Mouse (Mus musculus): ENCODE measurements around the gene Timm9. TPM values are rescaled to one million over a fixed set of nuclear protein-coding genes. Genes with fewer than 3 reads are reported as not detected.
A peak's percentile ranks its signal among the peaks of the same experiment; 100 is the strongest.

Timm9 gene
- total and polyA plus RNA-seq, 3 experiments = 77.3 to 127 (median 82.8) TPM

DNA sequence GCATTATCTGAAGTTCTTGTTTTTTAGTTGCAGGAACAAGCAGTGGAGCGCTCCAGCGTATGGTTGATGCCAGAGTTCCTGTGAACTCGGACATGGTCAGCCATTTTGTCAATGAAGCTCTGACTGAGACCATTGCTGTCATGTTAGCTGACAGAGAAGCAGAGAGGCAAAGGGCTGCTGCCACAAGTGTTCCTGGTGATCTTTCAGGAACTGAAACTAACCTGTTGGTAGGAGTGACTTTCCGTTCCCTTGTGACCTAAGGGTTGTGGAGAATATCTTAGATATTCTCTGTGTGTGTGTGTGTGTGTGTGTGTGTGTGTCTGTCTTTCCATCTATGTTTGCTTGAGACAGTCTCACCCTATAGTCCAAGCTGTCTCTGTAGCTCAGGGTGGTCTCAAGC, 47.9 kb upstream of the Timm9 start:
- Histone ChIP-seq H3K9me3 (replicated peaks; ENCODE audit: low read length) (no peaks in the 10 kb centered on the region), H3K4me3 (replicated peaks in 1 of 3; ENCODE audit: low read depth in 2 of 3, low read length in 2 of 3, poor library complexity in 1 of 3) (no peak overlapping the region), H3K4me1 (ENCODE audit: control insufficient read depth in 1 of 2, insufficient read depth in 2 of 2) (peaks cover 6 to 10% of the 10 kb centered on the region in 2 experiments; a peak in 3 of 4 replicates), H3K9ac (ENCODE audit: insufficient read depth, low read depth) (no peak overlapping the region), H3K27me3 (replicated peaks) (no peaks in the 10 kb centered on the region), H3K27ac (ENCODE audit: insufficient read depth, low read depth) (0 out of 2 replicates have a peak overlapping the region, but pooled peaks have one; percentile 42), H3K4me2 (ENCODE audit: insufficient read depth, low read depth, poor library complexity, severe bottlenecking) (peak overlapping the region; percentile 37; the same call in 1 of the 2 replicates), H3K79me2 (replicated peaks; ENCODE audit: control insufficient read depth, extremely low read depth, insufficient read depth, poor library complexity, severe bottlenecking) (no peaks in the 10 kb centered on the region), H3K36me3 (replicated peaks in 1 of 2; ENCODE audit: control insufficient read depth in 1 of 2, insufficient read depth in 1 of 2, low read length in 1 of 2) (peaks cover 16 to 64% of the 10 kb centered on the region in 2 experiments)
- DNase-seq (ENCODE audit: extremely low read depth) = peak; percentile 81
- in situ Hi-C loops (cut with MboI; ENCODE audit: low pct_ligation_motif_present, low pct_unique_long_range_greater_than_20kb, low sequenced_read_pairs) (no loop called here), dilution Hi-C loops (cut with MboI; ENCODE audit: extremely low pct_ligation_motif_present, extremely low pct_unique_long_range_greater_than_20kb, low sequenced_read_pairs) (no loop called here)
- TF ChIP-seq POLR2A (IDR thresholded peaks at IDR 0.05; ENCODE audit: low read depth, low read length) (0 out of 2 replicates have a peak, but pooled peaks have one; percentile 25), HCFC1 (IDR thresholded peaks at IDR 0.05; ENCODE audit: low read depth, low read length) (0 out of 2 replicates have a peak, but pooled peaks have one; percentile 10), EP300 (IDR thresholded peaks at IDR 0.05; ENCODE audit: low read length) (peak; percentile 95), TBP (conservative IDR thresholded peaks at IDR 0.05; ENCODE audit: low read depth, low read length) (no peak), MYC (IDR thresholded peaks at IDR 0.05; ENCODE audit: low read depth, low read length) (no peak), MAFK (IDR thresholded peaks at IDR 0.05; ENCODE audit: insufficient replicate concordance, low read length) (no peak), ZKSCAN1 (IDR thresholded peaks at IDR 0.05; ENCODE audit: borderline replicate concordance, low read depth, low read length) (no peak), CHD2 (IDR thresholded peaks at IDR 0.05; ENCODE audit: low read length) (0 out of 2 replicates have a peak, but pooled peaks have one; percentile 39), USF1 (IDR thresholded peaks at IDR 0.05; ENCODE audit: low read depth, low read length) (no peak), CTCF (conservative IDR thresholded peaks at IDR 0.05 in 1 of 2, IDR thresholded peaks at IDR 0.05 in 1 of 2; ENCODE audit: low read depth in 2 of 2, low read length in 2 of 2) (no peak), TCF12 (IDR thresholded peaks at IDR 0.05; ENCODE audit: low read depth, low read length) (no peak), RCOR1 (conservative IDR thresholded peaks at IDR 0.05; ENCODE audit: low read depth, low read length) (0 out of 2 replicates have a peak, but pooled peaks have one; percentile 72), JUN (IDR thresholded peaks at IDR 0.05; ENCODE audit: insufficient read depth, low read depth, low read length) (0 out of 2 replicates have a peak, but pooled peaks have one; percentile 22), NELFE (IDR thresholded peaks at IDR 0.05; ENCODE audit: low read depth, low read length) (no peak), ZC3H11A (IDR thresholded peaks at IDR 0.05; ENCODE audit: low read depth, low read length) (no peak), ELF1 (IDR thresholded peaks at IDR 0.05; ENCODE audit: low read depth, low read length) (no peak), PAX5 (IDR thresholded peaks at IDR 0.05; ENCODE audit: low read length) (no peak), NRF1 (IDR thresholded peaks at IDR 0.05; ENCODE audit: low read depth, low read length) (no peak), POLR2AphosphoS2 (IDR thresholded peaks at IDR 0.05; ENCODE audit: low read depth, low read length) (no peak), SIN3A (IDR thresholded peaks at IDR 0.05; ENCODE audit: low read length) (peak; percentile 23; the same call in 1 of the 2 replicates), ETS1 (conservative IDR thresholded peaks at IDR 0.05; ENCODE audit: low read depth, low read length) (peak; percentile 40; the same call in 1 of the 2 replicates), JUND (conservative IDR thresholded peaks at IDR 0.05; ENCODE audit: low read depth, low read length) (peak; percentile 44), CHD1 (IDR thresholded peaks at IDR 0.05; ENCODE audit: low read depth, low read length) (no peak), RAD21 (IDR thresholded peaks at IDR 0.05; ENCODE audit: low read depth, low read length) (no peak), MAX (IDR thresholded peaks at IDR 0.05; ENCODE audit: low read length) (no peak), IRF4 (IDR thresholded peaks at IDR 0.05; ENCODE audit: low read depth, low read length) (peak; percentile 94), KAT2A (IDR thresholded peaks at IDR 0.05; ENCODE audit: insufficient replicate concordance, low read length) (no peak), BHLHE40 (IDR thresholded peaks at IDR 0.05; ENCODE audit: low read depth, low read length) (peak; percentile 41; the same call in 1 of the 2 replicates), MXI1 (IDR thresholded peaks at IDR 0.05; ENCODE audit: low read depth, low read length) (no peak), MEF2A (IDR thresholded peaks at IDR 0.05; ENCODE audit: borderline replicate concordance, low read depth, low read length) (0 out of 2 replicates have a peak, but pooled peaks have one; percentile 40), E2F4 (IDR thresholded peaks at IDR 0.05; ENCODE audit: insufficient replicate concordance, low read depth, low read length) (no peak), UBTF (IDR thresholded peaks at IDR 0.05; ENCODE audit: low read depth, low read length) (no peak), MAZ (IDR thresholded peaks at IDR 0.05; ENCODE audit: low read depth, low read length) (no peak), ZNF384 (IDR thresholded peaks at IDR 0.05; ENCODE audit: low read depth, low read length) (no peak), SMC3 (IDR thresholded peaks at IDR 0.05; ENCODE audit: low read depth, low read length) (no peak; the same call in 1 of the 2 replicates), USF2 (conservative IDR thresholded peaks at IDR 0.05; ENCODE audit: low read depth, low read length) (no peak)

Data from CH12.LX (cell line).